Mouse (Mus musculus): Measurements from ENCODE around the gene Skap1. TPM values are rescaled to one million over a fixed set of nuclear protein-coding genes. Genes with fewer than 3 reads are reported as not detected.

The Skap1 gene
- polyA plus RNA-seq, 1 experiment = 0.02 TPM

GRCm38 (mm10) chr11:96426191-96426590 is 38.2 kb upstream of the Skap1 start:
- Histone ChIP-seq H3K4me2 (ENCODE audit: low read depth) (no peak overlapping the region), H3K27me3 (ENCODE audit: control insufficient read depth, insufficient read depth, insufficient read length) (no peaks in the 10 kb centered on the region), H3K36me3 (ENCODE audit: control insufficient read depth, insufficient read depth) (no peaks in the 10 kb centered on the region), H3ac (ENCODE audit: control insufficient read depth, insufficient read length) (no peak overlapping the region), H3K4me3 (no peak overlapping the region), H3K79me2 (ENCODE audit: control insufficient read depth, insufficient read depth) (no peaks in the 10 kb centered on the region)
- TF ChIP-seq TCF12 (IDR thresholded peaks at IDR 0.05; ENCODE audit: insufficient read depth, poor library complexity, severe bottlenecking) = no peak
- TF ChIP-seq CEBPB (IDR thresholded peaks at IDR 0.05; ENCODE audit: insufficient read depth, poor library complexity, severe bottlenecking) = no peak
- no peak for TF ChIP-seq SRF (IDR thresholded peaks at IDR 0.05; ENCODE audit: control insufficient read depth, insufficient read length, low read depth)

GRCm38 (mm10) chr11:96426805-96427204 is 37.6 kb upstream of the Skap1 start:
- H3K79me2 ChIP-seq (ENCODE audit: control insufficient read depth, insufficient read depth) = no peaks in the 10 kb centered on the region
- H3ac ChIP-seq (ENCODE audit: control insufficient read depth, insufficient read length) = no peak overlapping the region
- H3K36me3 ChIP-seq (ENCODE audit: control insufficient read depth, insufficient read depth) = no peaks in the 10 kb centered on the region
- TF ChIP-seq TCF3 (IDR thresholded peaks at IDR 0.05; ENCODE audit: insufficient read length, low read depth) (no peak), MAX (IDR thresholded peaks at IDR 0.05; ENCODE audit: low read depth) (no peak), TCF12 (IDR thresholded peaks at IDR 0.05; ENCODE audit: insufficient read depth, poor library complexity, severe bottlenecking) (no peak), REST (IDR thresholded peaks at IDR 0.05; ENCODE audit: insufficient read depth, insufficient read length) (no peak)
- no peak overlapping the region for H3K4me3 ChIP-seq
- no peaks in the 10 kb centered on the region for H3K27me3 ChIP-seq (ENCODE audit: control insufficient read depth, insufficient read depth, insufficient read length)
- H3K4me2 ChIP-seq (ENCODE audit: low read depth) = no peak overlapping the region

DNA sequence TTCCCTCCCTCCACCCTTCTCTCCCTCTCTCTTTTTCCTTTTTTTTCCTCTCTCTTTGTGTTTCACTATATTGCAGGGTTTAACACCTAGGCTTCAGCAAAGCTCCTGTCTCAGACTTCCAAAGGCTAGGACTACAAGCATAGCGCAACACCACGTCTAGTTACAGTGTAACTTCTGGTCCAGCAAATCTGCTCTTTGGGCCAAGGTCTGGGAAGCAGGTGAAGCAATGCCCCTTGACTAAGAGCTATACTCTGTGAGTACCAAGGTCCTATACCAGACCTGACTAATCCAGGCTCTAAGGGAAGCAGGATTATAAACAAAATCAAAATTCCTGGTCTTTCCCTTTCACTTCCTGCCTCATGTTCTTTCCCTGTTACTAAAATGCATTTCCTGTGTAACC is 35.3 kb upstream of the Skap1 start:
- Histone ChIP-seq H3ac (ENCODE audit: control insufficient read depth, insufficient read length) (no peak overlapping the region), H3K4me2 (ENCODE audit: low read depth) (no peak overlapping the region), H3K36me3 (ENCODE audit: control insufficient read depth, insufficient read depth) (no peaks in the 10 kb centered on the region), H3K79me2 (ENCODE audit: control insufficient read depth, insufficient read depth) (no peaks in the 10 kb centered on the region), H3K27me3 (ENCODE audit: control insufficient read depth, insufficient read depth, insufficient read length) (no peaks in the 10 kb centered on the region), H3K4me3 (no peak overlapping the region)
- TF ChIP-seq CEBPB (IDR thresholded peaks at IDR 0.05; ENCODE audit: insufficient read depth, poor library complexity, severe bottlenecking) (no peak), E2F4 (IDR thresholded peaks at IDR 0.05; ENCODE audit: insufficient read depth) (no peak), REST (IDR thresholded peaks at IDR 0.05; ENCODE audit: insufficient read depth, insufficient read length) (no peak), TCF12 (IDR thresholded peaks at IDR 0.05; ENCODE audit: insufficient read depth, poor library complexity, severe bottlenecking) (no peak), USF1 (IDR thresholded peaks at IDR 0.05; ENCODE audit: low read depth) (no peak), MYOG (IDR thresholded peaks at IDR 0.05; ENCODE audit: control insufficient read depth in 1 of 3, insufficient read depth in 1 of 3, insufficient read length in 2 of 3, low read depth in 2 of 3) (no peak), MYOD1 (IDR thresholded peaks at IDR 0.05; ENCODE audit: control insufficient read depth in 1 of 3, insufficient read length in 2 of 3, low read depth in 2 of 3) (no peak), POLR2A (IDR thresholded peaks at IDR 0.05; ENCODE audit: insufficient read length, low read depth) (no peak), SRF (IDR thresholded peaks at IDR 0.05; ENCODE audit: control insufficient read depth, insufficient read length, low read depth) (no peak), POLR2AphosphoS2 (IDR thresholded peaks at IDR 0.05; ENCODE audit: insufficient read length, low read depth) (no peak), TCF3 (IDR thresholded peaks at IDR 0.05; ENCODE audit: insufficient read length, low read depth) (no peak), MAX (IDR thresholded peaks at IDR 0.05; ENCODE audit: low read depth) (no peak)

DNA sequence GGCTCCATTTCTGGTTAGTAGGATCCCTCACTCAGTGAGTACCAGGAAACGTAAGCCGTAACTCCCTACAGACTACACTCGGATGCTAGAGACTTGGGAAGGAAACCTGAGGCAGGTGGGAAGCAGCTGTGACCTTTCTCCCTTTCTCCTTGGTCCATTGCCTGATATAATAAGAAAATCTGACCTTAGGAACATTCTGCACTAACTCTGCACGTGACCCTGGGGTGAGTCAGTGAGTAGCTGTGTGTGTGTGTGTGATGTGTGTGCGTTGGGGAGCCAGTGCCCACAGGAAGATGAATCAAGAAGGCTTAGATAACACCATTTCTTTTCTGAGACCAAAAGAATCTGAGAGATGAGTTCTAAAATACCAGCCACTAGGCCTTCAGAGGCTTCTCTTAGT is 34.5 kb upstream of the Skap1 start:
- Histone ChIP-seq H3K36me3 (ENCODE audit: control insufficient read depth, insufficient read depth) (no peaks in the 10 kb centered on the region), H3K79me2 (ENCODE audit: control insufficient read depth, insufficient read depth) (no peaks in the 10 kb centered on the region), H3K4me2 (ENCODE audit: low read depth) (no peak overlapping the region), H3ac (ENCODE audit: control insufficient read depth, insufficient read length) (no peak overlapping the region), H3K4me3 (no peak overlapping the region), H3K27me3 (ENCODE audit: control insufficient read depth, insufficient read depth, insufficient read length) (no peaks in the 10 kb centered on the region)
- TF ChIP-seq USF1 (IDR thresholded peaks at IDR 0.05; ENCODE audit: low read depth) (peak; percentile 73), MYOD1 (IDR thresholded peaks at IDR 0.05; ENCODE audit: control insufficient read depth in 1 of 3, insufficient read length in 2 of 3, low read depth in 2 of 3) (peak in 1 of 3 experiments; percentile 24), TCF12 (IDR thresholded peaks at IDR 0.05; ENCODE audit: insufficient read depth, poor library complexity, severe bottlenecking) (no peak)

GRCm38 (mm10) chr11:96431871-96432270 is 32.5 kb upstream of the Skap1 start:
- H3K27me3 ChIP-seq (ENCODE audit: control insufficient read depth, insufficient read depth, insufficient read length) = no peaks in the 10 kb centered on the region

More at GRCm38 (mm10) chr11:96431871-96432270, 32.5 kb upstream of the Skap1 start:
- H3K4me3 ChIP-seq = no peak overlapping the region
- H3ac ChIP-seq (ENCODE audit: control insufficient read depth, insufficient read length) = no peak overlapping the region
- H3K4me2 ChIP-seq (ENCODE audit: low read depth) = no peak overlapping the region
- TF ChIP-seq SRF (IDR thresholded peaks at IDR 0.05; ENCODE audit: control insufficient read depth, insufficient read length, low read depth) (no peak), TCF3 (IDR thresholded peaks at IDR 0.05; ENCODE audit: insufficient read length, low read depth) (no peak), POLR2AphosphoS2 (IDR thresholded peaks at IDR 0.05; ENCODE audit: insufficient read length, low read depth) (no peak), E2F4 (IDR thresholded peaks at IDR 0.05; ENCODE audit: insufficient read depth) (no peak), CEBPB (IDR thresholded peaks at IDR 0.05; ENCODE audit: insufficient read depth, poor library complexity, severe bottlenecking) (no peak), MYOG (IDR thresholded peaks at IDR 0.05; ENCODE audit: control insufficient read depth in 1 of 3, insufficient read depth in 1 of 3, insufficient read length in 2 of 3, low read depth in 2 of 3) (no peak), USF1 (IDR thresholded peaks at IDR 0.05; ENCODE audit: low read depth) (no peak), REST (IDR thresholded peaks at IDR 0.05; ENCODE audit: insufficient read depth, insufficient read length) (no peak), POLR2A (IDR thresholded peaks at IDR 0.05; ENCODE audit: insufficient read length, low read depth) (no peak), MAX (IDR thresholded peaks at IDR 0.05; ENCODE audit: low read depth) (no peak), MYOD1 (IDR thresholded peaks at IDR 0.05; ENCODE audit: control insufficient read depth in 1 of 3, insufficient read length in 2 of 3, low read depth in 2 of 3) (no peak), TCF12 (IDR thresholded peaks at IDR 0.05; ENCODE audit: insufficient read depth, poor library complexity, severe bottlenecking) (no peak)
- H3K79me2 ChIP-seq (ENCODE audit: control insufficient read depth, insufficient read depth) = no peaks in the 10 kb centered on the region
- no peaks in the 10 kb centered on the region for H3K36me3 ChIP-seq (ENCODE audit: control insufficient read depth, insufficient read depth)
